Mouse (Mus musculus): ENCODE results near the gene Igfbp4. TPM values are rescaled to one million over a fixed set of nuclear protein-coding genes. Genes with fewer than 3 reads are reported as not detected.

Igfbp4 gene
- total RNA-seq, 2 experiments from 2014 or later: 30.4 to 36.8 TPM

GRCm38 (mm10) chr11:99067591-99067990 lies 26.5 kb downstream of the Igfbp4 start:
- Histone ChIP-seq H3K27ac (no peak overlapping the region), H3K4me3 (no peak overlapping the region)
- no peak for DNase-seq
- intact Hi-C loops (cut with DNase I): loop anchor here (5.0 kb wide), 1 partner anchor 85 kb away; the partner anchor contains the start of gene Gjd3
- TF ChIP-seq CTCF (IDR thresholded peaks at IDR 0.05): no peak

- Histone ChIP-seq H3K4me3 (no peak overlapping the region), H3K27ac (no peak overlapping the region)
- intact Hi-C loops (cut with DNase I): loop anchor here (5.0 kb wide), 1 partner anchor 86 kb away; the partner anchor contains the start of gene Gjd3
- no peak for DNase-seq
- TF ChIP-seq CTCF (IDR thresholded peaks at IDR 0.05): no peak
Observed at GRCm38 (mm10) chr11:99068455-99068854, 27.4 kb downstream of the Igfbp4 start.

- Histone ChIP-seq H3K4me3 (no peak overlapping the region), H3K27ac (no peak overlapping the region)
- peak; percentile 8 for DNase-seq
- intact Hi-C loops (cut with DNase I): loop anchor here (5.0 kb wide), 1 partner anchor 40 kb away; no protein-coding TSS in a partner anchor
- no peak for TF ChIP-seq CTCF (IDR thresholded peaks at IDR 0.05)
Observed at GRCm38 (mm10) chr11:99071866-99072265, 30.8 kb downstream of the Igfbp4 start.

GRCm38 (mm10) chr11:99073781-99074180 lies 32.7 kb downstream of the Igfbp4 start:
- no peak for TF ChIP-seq CTCF (IDR thresholded peaks at IDR 0.05)
- H3K4me3 ChIP-seq: no peak overlapping the region
- intact Hi-C loops (cut with DNase I): loop anchor here (5.0 kb wide), 1 partner anchor 39 kb away; no protein-coding TSS in a partner anchor
- no peak overlapping the region for H3K27ac ChIP-seq
- DNase-seq: no peak

- TF ChIP-seq CTCF (IDR thresholded peaks at IDR 0.05): no peak
- intact Hi-C loops (cut with DNase I): no loop called here
- H3K27ac ChIP-seq: no peak overlapping the region
Observed at GRCm38 (mm10) chr11:99076744-99077319, 35.8 kb downstream of the Igfbp4 start.

GRCm38 (mm10) chr11:99077869-99078268 lies 36.8 kb downstream of the Igfbp4 start:
- intact Hi-C loops (cut with DNase I): no loop called here
- no peak overlapping the region for H3K4me3 ChIP-seq
- no peak for DNase-seq
- H3K27ac ChIP-seq: no peak overlapping the region
- no peak for TF ChIP-seq CTCF (IDR thresholded peaks at IDR 0.05)

More at GRCm38 (mm10) chr11:99076744-99077319, 35.8 kb downstream of the Igfbp4 start:
- H3K4me3 ChIP-seq: no peak overlapping the region
- peak; percentile 8 for DNase-seq

- no peak overlapping the region for H3K4me3 ChIP-seq
- H3K27ac ChIP-seq: no peak overlapping the region
- DNase-seq: peak; percentile 26
- TF ChIP-seq CTCF (IDR thresholded peaks at IDR 0.05): no peak
- intact Hi-C loops (cut with DNase I): no loop called here
Observed at GRCm38 (mm10) chr11:99080902-99081543, 40.0 kb downstream of the Igfbp4 start.

- Histone ChIP-seq H3K4me3 (no peak overlapping the region), H3K27ac (no peak overlapping the region)
- peak; percentile 6 for DNase-seq
- TF ChIP-seq CTCF (IDR thresholded peaks at IDR 0.05): no peak
- intact Hi-C loops (cut with DNase I): no loop called here
Observed at GRCm38 (mm10) chr11:99081566-99081965, 40.5 kb downstream of the Igfbp4 start.

- TF ChIP-seq CTCF (IDR thresholded peaks at IDR 0.05): no peak
- intact Hi-C loops (cut with DNase I): no loop called here
- H3K4me3 ChIP-seq: no peak overlapping the region
- no peak overlapping the region for H3K27ac ChIP-seq
- DNase-seq: peak; percentile 25
Observed at GRCm38 (mm10) chr11:99082098-99082497, 41.1 kb downstream of the Igfbp4 start.

- H3K27ac ChIP-seq: no peak overlapping the region
- H3K4me3 ChIP-seq: no peak overlapping the region
- intact Hi-C loops (cut with DNase I): no loop called here
- no peak for TF ChIP-seq CTCF (IDR thresholded peaks at IDR 0.05)
- DNase-seq: peak; percentile 5
Observed at GRCm38 (mm10) chr11:99083516-99083915, 42.5 kb downstream of the Igfbp4 start.

- DNase-seq: peak; percentile 10
- intact Hi-C loops (cut with DNase I): no loop called here
- Histone ChIP-seq H3K4me3 (no peak overlapping the region), H3K27ac (no peak overlapping the region)
- TF ChIP-seq CTCF (IDR thresholded peaks at IDR 0.05): no peak
Observed at GRCm38 (mm10) chr11:99084366-99084765, 43.3 kb downstream of the Igfbp4 start.

GRCm38 (mm10) chr11:99088486-99088885 lies 47.4 kb downstream of the Igfbp4 start:
- intact Hi-C loops (cut with DNase I): no loop called here
- no peak overlapping the region for H3K4me3 ChIP-seq
- no peak overlapping the region for H3K27ac ChIP-seq
- TF ChIP-seq CTCF (IDR thresholded peaks at IDR 0.05): no peak
- no peak for DNase-seq

GRCm38 (mm10) chr11:99089077-99089601 lies 48.1 kb downstream of the Igfbp4 start, which contains the start of gene Tns4:
Gene Tns4, minus strand, starts transcription at chr11:99089306.
- intact Hi-C loops (cut with DNase I): no loop called here
- TF ChIP-seq CTCF (IDR thresholded peaks at IDR 0.05): no peak
- DNase-seq: no peak
- Histone ChIP-seq H3K4me3 (no peak within 1 kb of the TSS), H3K27ac (no peak within 1 kb of the TSS)
